Mouse (Mus musculus): Measurements from ENCODE around the gene Efnb3. TPM values are rescaled to one million over a fixed set of nuclear protein-coding genes. Genes with fewer than 3 reads are reported as not detected.

The Efnb3 gene
- polyA plus RNA-seq, 1 experiment from 2014 or later, result 7.8 TPM

DNA sequence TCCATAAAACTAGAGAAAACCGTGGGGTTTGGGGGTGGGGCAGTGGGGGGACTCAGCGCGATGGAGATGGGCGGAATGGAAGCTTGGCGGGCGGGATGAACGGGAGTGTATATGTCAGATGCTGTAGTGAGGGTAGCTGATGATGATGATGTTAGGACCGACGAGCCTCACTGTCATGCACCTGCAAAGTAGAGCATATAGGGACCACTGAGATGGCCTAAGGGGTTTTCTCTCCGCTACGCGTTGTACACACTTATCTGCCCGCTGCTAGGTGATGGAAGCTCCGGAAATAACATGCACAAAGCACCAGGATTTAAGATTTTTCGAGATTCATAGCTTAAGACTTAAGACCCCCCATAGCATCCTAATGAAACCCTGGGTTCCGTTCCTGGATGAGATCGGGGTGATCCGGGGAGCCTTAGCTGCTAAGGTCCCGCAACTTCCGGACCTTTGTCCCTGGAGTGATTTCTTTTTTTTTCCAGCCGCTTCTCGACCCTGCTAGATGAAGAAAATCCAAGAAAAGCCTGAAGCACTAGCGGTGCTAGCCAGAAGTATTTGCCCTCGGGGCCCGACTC, 20.7 kb upstream of the Efnb3 start:
- H3K4me2 ChIP-seq (ENCODE audit: low read length), result peak overlapping the region; percentile 80
- peak overlapping the region; percentile 99 for H3K27ac ChIP-seq
- under 1% methylated on average over 25 of the region's 25 CpGs for WGBS
- H3K4me1 ChIP-seq (replicated peaks; ENCODE audit: insufficient read depth, low read length), result peaks cover 17% of the 10 kb centered on the region; the same call in 1 of the 2 replicates
- ATAC-seq (replicated peaks; ENCODE audit: low FRiP score, low read depth) (0 out of 2 replicates have a peak, but pooled peaks have one; percentile 2), DNase-seq (ENCODE audit: low spot score) (no peak)
- no peaks in the 10 kb centered on the region for H3K9me3 ChIP-seq (replicated peaks; ENCODE audit: low read length)
- peak overlapping the region; percentile 88 for H3K9ac ChIP-seq (ENCODE audit: low read depth, low read length)
- no peaks in the 10 kb centered on the region for H3K36me3 ChIP-seq (ENCODE audit: insufficient read depth, low read length)
- no peak for TF ChIP-seq CTCF (IDR thresholded peaks at IDR 0.05; ENCODE audit: low read depth)
- no peaks in the 10 kb centered on the region for H3K27me3 ChIP-seq (ENCODE audit: insufficient read depth, low read length)
- peak overlapping the region; percentile 88 for H3K4me3 ChIP-seq (replicated peaks; ENCODE audit: low read depth, low read length)

DNA sequence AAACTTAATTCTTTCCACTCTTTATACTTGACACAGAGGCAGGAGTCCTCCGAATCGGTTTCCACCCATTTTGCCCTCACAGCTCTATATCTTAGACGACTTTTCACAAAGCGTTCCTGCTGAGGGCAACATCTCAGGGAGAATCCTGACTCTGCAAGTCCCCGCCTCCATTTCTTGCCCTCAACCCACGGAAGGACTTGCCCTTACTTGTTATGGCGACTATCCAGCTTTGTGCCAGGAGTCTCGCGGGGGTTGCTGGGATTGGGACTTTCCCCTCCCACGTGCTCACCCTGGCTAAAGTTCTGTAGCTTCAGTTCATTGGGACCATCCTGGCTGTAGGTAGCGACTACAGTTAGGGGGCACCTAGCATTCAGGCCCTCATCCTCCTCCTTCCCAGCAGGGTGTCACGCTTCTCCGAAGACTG, 20.1 kb upstream of the Efnb3 start, which contains the start of the genes Wrap53 and Trp53:
Wrap53 (minus strand) TSS at position 165 of the 424 bp plus-strand sequence.
Trp53 (plus strand) TSS at position 269 of the 424 bp plus-strand sequence.
- peaks cover 17% of the 10 kb centered on the region; the same call in 1 of the 2 replicates for H3K4me1 ChIP-seq (replicated peaks; ENCODE audit: insufficient read depth, low read length)
- peak within 1 kb of the TSS; percentile 99 for H3K27ac ChIP-seq
- no peaks in the 10 kb centered on the region for H3K9me3 ChIP-seq (replicated peaks; ENCODE audit: low read length)
- DNase-seq (ENCODE audit: low spot score), result peak; percentile 99
- peak within 1 kb of the TSS; percentile 88 for H3K4me3 ChIP-seq (replicated peaks; ENCODE audit: low read depth, low read length)
- no peaks in the 10 kb centered on the region for H3K27me3 ChIP-seq (ENCODE audit: insufficient read depth, low read length)
- ATAC-seq (replicated peaks; ENCODE audit: low FRiP score, low read depth), result peak; percentile 59
- H3K9ac ChIP-seq (ENCODE audit: low read depth, low read length), result peak within 1 kb of the TSS; percentile 88
- peak within 1 kb of the TSS; percentile 94 for H3K4me2 ChIP-seq (ENCODE audit: low read length)
- WGBS, result under 1% methylated on average over 13 of the region's 13 CpGs
- H3K36me3 ChIP-seq (ENCODE audit: insufficient read depth, low read length), result no peaks in the 10 kb centered on the region
- TF ChIP-seq CTCF (IDR thresholded peaks at IDR 0.05; ENCODE audit: low read depth), result peak; percentile 24; the same call in 1 of the 2 replicates

DNA sequence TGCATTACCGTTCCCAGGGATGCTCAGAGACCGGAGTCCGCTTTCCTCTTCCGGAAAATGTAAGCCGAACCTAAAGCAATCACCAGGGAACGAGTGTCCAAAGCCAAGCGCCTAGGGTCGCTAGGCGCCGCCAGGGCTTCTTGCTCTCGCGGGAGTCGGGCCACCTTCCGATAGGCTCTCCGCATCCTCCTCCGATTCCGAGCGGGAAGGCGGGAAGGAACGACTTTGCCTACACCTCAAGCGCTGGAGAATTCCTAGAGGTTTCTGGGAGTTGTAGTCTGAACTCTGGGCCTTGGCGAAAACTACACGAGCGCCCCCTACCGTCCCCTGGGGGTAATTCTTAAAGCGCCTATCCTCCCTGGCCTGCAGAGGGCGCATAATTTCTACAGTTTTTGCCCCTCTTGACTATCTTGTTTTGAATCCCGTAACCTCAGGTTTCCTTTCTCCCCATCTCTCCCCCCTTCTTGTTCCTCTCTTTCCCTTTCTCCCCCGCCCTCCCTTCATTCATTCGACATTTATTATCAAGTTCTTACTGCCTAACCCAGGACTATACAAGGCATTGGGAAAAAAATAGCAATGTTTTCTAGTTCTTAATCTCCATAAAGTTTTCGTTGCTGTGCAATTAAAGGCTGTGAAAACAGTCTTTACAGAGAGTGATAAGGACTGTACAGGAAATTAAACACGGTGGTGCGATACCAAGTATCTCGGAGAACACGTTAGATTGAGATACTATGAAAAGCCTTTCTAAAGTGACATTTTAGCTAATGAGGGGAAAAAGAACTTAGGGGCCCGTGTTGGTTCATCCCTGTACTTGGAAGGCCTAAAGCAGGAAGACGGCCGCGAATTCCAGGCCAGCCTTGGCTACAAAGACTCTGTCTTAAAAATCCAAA, 19.4 kb upstream of the Efnb3 start:
- peak; percentile 91 for ATAC-seq (replicated peaks; ENCODE audit: low FRiP score, low read depth)
- DNase-seq (ENCODE audit: low spot score), result peak; percentile 100
- peak overlapping the region; percentile 88 for H3K4me3 ChIP-seq (replicated peaks; ENCODE audit: low read depth, low read length)
- no peaks in the 10 kb centered on the region for H3K9me3 ChIP-seq (replicated peaks; ENCODE audit: low read length)
- H3K9ac ChIP-seq (ENCODE audit: low read depth, low read length), result peak overlapping the region; percentile 88
- TF ChIP-seq CTCF (IDR thresholded peaks at IDR 0.05; ENCODE audit: low read depth), result peak; percentile 100
- peak overlapping the region; percentile 94 for H3K4me2 ChIP-seq (ENCODE audit: low read length)
- no peaks in the 10 kb centered on the region for H3K27me3 ChIP-seq (ENCODE audit: insufficient read depth, low read length)
- no peaks in the 10 kb centered on the region for H3K36me3 ChIP-seq (ENCODE audit: insufficient read depth, low read length)
- peak overlapping the region; percentile 99 for H3K27ac ChIP-seq
- peaks cover 17% of the 10 kb centered on the region; the same call in 1 of the 2 replicates for H3K4me1 ChIP-seq (replicated peaks; ENCODE audit: insufficient read depth, low read length)
- under 1% methylated on average over 39 of the region's 39 CpGs for WGBS

DNA sequence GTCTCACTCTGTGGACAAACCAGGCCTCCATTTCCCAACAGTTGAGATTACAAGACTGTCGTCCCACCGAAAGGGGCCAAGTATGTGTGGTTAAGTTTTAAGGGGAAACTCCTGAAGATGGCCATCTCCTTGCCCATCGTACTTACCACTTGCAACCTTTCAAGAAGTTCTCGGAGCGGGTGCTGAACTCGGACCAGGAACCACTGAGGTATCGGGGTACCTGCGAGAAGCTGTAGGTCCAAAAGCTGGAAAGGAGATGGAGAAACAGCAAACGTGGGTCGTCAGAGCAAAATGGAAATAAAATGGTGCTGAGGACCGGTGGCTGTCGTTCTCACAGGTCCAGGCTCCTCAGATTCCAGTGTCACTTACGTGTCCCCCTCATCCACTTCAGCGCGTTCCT, 18.3 kb upstream of the Efnb3 start:
- peak overlapping the region; percentile 99; the same call in 1 of the 2 replicates for H3K27ac ChIP-seq
- H3K9ac ChIP-seq (ENCODE audit: low read depth, low read length), result peak overlapping the region; percentile 77
- no peaks in the 10 kb centered on the region for H3K9me3 ChIP-seq (replicated peaks; ENCODE audit: low read length)
- peak overlapping the region; percentile 71 for H3K4me3 ChIP-seq (replicated peaks; ENCODE audit: low read depth, low read length)
- no peaks in the 10 kb centered on the region for H3K27me3 ChIP-seq (ENCODE audit: insufficient read depth, low read length)
- DNase-seq (ENCODE audit: low spot score) (no peak), ATAC-seq (replicated peaks; ENCODE audit: low FRiP score, low read depth) (no peak)
- no peak for TF ChIP-seq CTCF (IDR thresholded peaks at IDR 0.05; ENCODE audit: low read depth)
- 12% methylated on average over 15 of the region's 15 CpGs for WGBS
- no peaks in the 10 kb centered on the region for H3K36me3 ChIP-seq (ENCODE audit: insufficient read depth, low read length)
- peaks cover 17% of the 10 kb centered on the region; the same call in 1 of the 2 replicates for H3K4me1 ChIP-seq (replicated peaks; ENCODE audit: insufficient read depth, low read length)
- peak overlapping the region; percentile 94 for H3K4me2 ChIP-seq (ENCODE audit: low read length)

DNA sequence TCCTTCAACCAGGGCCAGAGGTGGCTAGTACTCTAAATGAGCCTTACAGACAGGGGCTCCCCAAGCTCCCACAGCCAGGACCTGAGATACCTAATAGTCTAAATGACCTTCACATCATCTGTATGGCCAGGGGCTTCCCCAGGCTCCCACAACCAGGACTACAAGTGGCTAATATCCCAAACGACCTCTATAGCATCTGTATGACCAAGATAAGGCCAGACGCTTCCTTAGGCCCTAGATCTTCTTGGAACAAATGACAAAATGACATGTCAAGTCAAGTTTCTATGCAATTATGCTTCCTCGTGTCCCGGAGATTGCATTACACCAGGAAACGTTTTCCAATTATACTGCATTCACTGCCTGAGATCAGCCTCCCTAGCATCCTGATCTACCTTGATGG, 16.3 kb upstream of the Efnb3 start:
- H3K27ac ChIP-seq, result no peak overlapping the region
- no peak overlapping the region for H3K4me2 ChIP-seq (ENCODE audit: low read length)
- no peak overlapping the region for H3K4me3 ChIP-seq (replicated peaks; ENCODE audit: low read depth, low read length)
- H3K27me3 ChIP-seq (ENCODE audit: insufficient read depth, low read length), result no peaks in the 10 kb centered on the region
- no peaks in the 10 kb centered on the region for H3K9me3 ChIP-seq (replicated peaks; ENCODE audit: low read length)
- DNase-seq (ENCODE audit: low spot score) (no peak), ATAC-seq (replicated peaks; ENCODE audit: low FRiP score, low read depth) (no peak)
- 66% methylated on average over 5 of the region's 5 CpGs for WGBS
- H3K9ac ChIP-seq (ENCODE audit: low read depth, low read length), result no peak overlapping the region
- 0 out of 2 replicates have a peak, but pooled peaks cover 3% of the 10 kb centered on the region for H3K36me3 ChIP-seq (ENCODE audit: insufficient read depth, low read length)
- TF ChIP-seq CTCF (IDR thresholded peaks at IDR 0.05; ENCODE audit: low read depth), result no peak
- H3K4me1 ChIP-seq (replicated peaks; ENCODE audit: insufficient read depth, low read length), result peaks cover 14% of the 10 kb centered on the region; the same call in 1 of the 2 replicates

DNA sequence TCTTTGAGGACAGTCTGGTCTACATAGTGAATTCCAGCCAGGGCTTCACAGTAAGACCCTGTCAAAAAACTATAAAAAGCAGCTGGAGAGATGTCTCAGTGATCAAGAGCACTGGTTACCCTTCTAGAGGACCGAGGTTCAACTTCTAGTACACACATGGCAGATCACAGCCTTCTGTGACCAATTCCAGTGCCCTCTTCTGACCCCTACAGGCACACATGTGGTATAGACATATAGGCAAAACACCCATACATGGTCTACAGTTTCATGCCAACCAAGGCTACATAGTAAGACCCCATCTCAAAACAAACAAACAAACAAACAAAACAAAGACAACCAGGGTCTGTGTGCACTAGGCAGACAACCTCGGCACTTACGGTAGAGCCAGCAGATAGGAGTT, 15.2 kb upstream of the Efnb3 start:
- TF ChIP-seq CTCF (IDR thresholded peaks at IDR 0.05; ENCODE audit: low read depth), result peak; percentile 68
- no peak overlapping the region for H3K4me2 ChIP-seq (ENCODE audit: low read length)
- 0 out of 2 replicates have a peak, but pooled peaks cover 10% of the 10 kb centered on the region for H3K36me3 ChIP-seq (ENCODE audit: insufficient read depth, low read length)
- ATAC-seq (replicated peaks; ENCODE audit: low FRiP score, low read depth) (no peak), DNase-seq (ENCODE audit: low spot score) (peak; percentile 63)
- H3K9ac ChIP-seq (ENCODE audit: low read depth, low read length), result no peak overlapping the region
- no peak overlapping the region for H3K27ac ChIP-seq
- 63% methylated on average over 3 of the region's 3 CpGs for WGBS
- no peaks in the 10 kb centered on the region for H3K9me3 ChIP-seq (replicated peaks; ENCODE audit: low read length)
- H3K4me1 ChIP-seq (replicated peaks; ENCODE audit: insufficient read depth, low read length), result peaks cover 14% of the 10 kb centered on the region; the same call in 1 of the 2 replicates
- no peaks in the 10 kb centered on the region for H3K27me3 ChIP-seq (ENCODE audit: insufficient read depth, low read length)
- H3K4me3 ChIP-seq (replicated peaks; ENCODE audit: low read depth, low read length), result no peak overlapping the region
